Mouse (Mus musculus): Measurements from ENCODE around the gene Ankdd1a. TPM values are rescaled to one million over a fixed set of nuclear protein-coding genes. Genes with fewer than 3 reads are reported as not detected.

The Ankdd1a gene
- polyA plus RNA-seq, 1 experiment from 2014 or later = not detected

GRCm38 (mm10) chr9:65502721-65503505 lies 17.1 kb downstream of the Ankdd1a start:
- Histone ChIP-seq H3K9me3 (replicated peaks) (no peaks in the 10 kb centered on the region), H3K4me2 (no peak overlapping the region), H3K27me3 (0 out of 2 replicates have a peak, but pooled peaks cover 3% of the 10 kb centered on the region), H3K36me3 (no peaks in the 10 kb centered on the region), H3K4me3 (replicated peaks) (no peak overlapping the region), H3K27ac (no peak overlapping the region), H3K9ac (no peak overlapping the region), H3K4me1 (replicated peaks) (no peaks in the 10 kb centered on the region)
- WGBS (ENCODE audit: insufficient replicate concordance) = 75% methylated on average over 21 of the region's 21 CpGs
- DNase-seq (no peak), ATAC-seq (ENCODE audit: low read depth) (no peak)

GRCm38 (mm10) chr9:65502146-65502545 lies 17.8 kb downstream of the Ankdd1a start:
- Histone ChIP-seq H3K4me3 (replicated peaks) (no peak overlapping the region), H3K4me1 (replicated peaks) (no peaks in the 10 kb centered on the region), H3K36me3 (no peaks in the 10 kb centered on the region), H3K27me3 (0 out of 2 replicates have a peak, but pooled peaks cover 3% of the 10 kb centered on the region), H3K9ac (no peak overlapping the region), H3K27ac (no peak overlapping the region), H3K9me3 (replicated peaks) (no peaks in the 10 kb centered on the region), H3K4me2 (no peak overlapping the region)
- DNase-seq = no peak
- WGBS (ENCODE audit: insufficient replicate concordance) = 41% methylated on average over 8 of the region's 8 CpGs
- ATAC-seq (ENCODE audit: low read depth) = no peak

GRCm38 (mm10) chr9:65492851-65493250 lies 27.1 kb downstream of the Ankdd1a start:
- Histone ChIP-seq H3K4me2 (no peak overlapping the region), H3K4me1 (replicated peaks) (peaks cover 7% of the 10 kb centered on the region; the same call in 1 of the 2 replicates), H3K27ac (no peak overlapping the region), H3K9me3 (replicated peaks) (no peaks in the 10 kb centered on the region), H3K4me3 (replicated peaks) (no peak overlapping the region), H3K9ac (no peak overlapping the region), H3K36me3 (no peaks in the 10 kb centered on the region), H3K27me3 (no peaks in the 10 kb centered on the region)
- WGBS (ENCODE audit: insufficient replicate concordance) = 72% methylated on average over 4 of the region's 4 CpGs
- ATAC-seq (ENCODE audit: low read depth) (no peak), DNase-seq (no peak)

GRCm38 (mm10) chr9:65492351-65492750 lies 27.6 kb downstream of the Ankdd1a start:
- peaks cover 7% of the 10 kb centered on the region; the same call in 1 of the 2 replicates for H3K4me1 ChIP-seq (replicated peaks)
- WGBS (ENCODE audit: insufficient replicate concordance) = 66% methylated on average over 2 of the region's 2 CpGs
- H3K36me3 ChIP-seq = no peaks in the 10 kb centered on the region
- ATAC-seq (ENCODE audit: low read depth) (no peak), DNase-seq (no peak)
- H3K4me2 ChIP-seq = no peak overlapping the region
- H3K9me3 ChIP-seq (replicated peaks) = no peaks in the 10 kb centered on the region
- no peak overlapping the region for H3K4me3 ChIP-seq (replicated peaks)
- no peak overlapping the region for H3K9ac ChIP-seq
- no peak overlapping the region for H3K27ac ChIP-seq
- no peaks in the 10 kb centered on the region for H3K27me3 ChIP-seq

- Histone ChIP-seq H3K9ac (no peak overlapping the region), H3K4me1 (replicated peaks) (peaks cover 5% of the 10 kb centered on the region; the same call in 1 of the 2 replicates), H3K27ac (no peak overlapping the region), H3K36me3 (no peaks in the 10 kb centered on the region), H3K27me3 (no peaks in the 10 kb centered on the region), H3K4me3 (replicated peaks) (no peak overlapping the region), H3K4me2 (no peak overlapping the region), H3K9me3 (replicated peaks) (no peaks in the 10 kb centered on the region)
- ATAC-seq (ENCODE audit: low read depth) (no peak), DNase-seq (no peak)
- 72% methylated on average over 3 of the region's 3 CpGs for WGBS (ENCODE audit: insufficient replicate concordance)
Observed at GRCm38 (mm10) chr9:65491476-65491875, 28.5 kb downstream of the Ankdd1a start.

- Histone ChIP-seq H3K27ac (no peak overlapping the region), H3K27me3 (no peaks in the 10 kb centered on the region), H3K9ac (no peak overlapping the region), H3K4me3 (replicated peaks) (no peak overlapping the region), H3K4me2 (no peak overlapping the region), H3K36me3 (peaks cover 27% of the 10 kb centered on the region), H3K4me1 (replicated peaks) (no peaks in the 10 kb centered on the region), H3K9me3 (replicated peaks) (no peaks in the 10 kb centered on the region)
- 65% methylated on average over 5 of the region's 5 CpGs for WGBS (ENCODE audit: insufficient replicate concordance)
- ATAC-seq (ENCODE audit: low read depth) (no peak), DNase-seq (no peak)
Observed at GRCm38 (mm10) chr9:65480071-65480470, 39.9 kb downstream of the Ankdd1a start.

- no peak overlapping the region for H3K4me3 ChIP-seq (replicated peaks)
- DNase-seq (no peak), ATAC-seq (ENCODE audit: low read depth) (no peak)
- 70% methylated on average over 8 of the region's 8 CpGs for WGBS (ENCODE audit: insufficient replicate concordance)
- no peak overlapping the region for H3K4me2 ChIP-seq
- H3K9ac ChIP-seq = no peak overlapping the region
- H3K36me3 ChIP-seq = peaks cover 19% of the 10 kb centered on the region
- no peaks in the 10 kb centered on the region for H3K27me3 ChIP-seq
- no peaks in the 10 kb centered on the region for H3K9me3 ChIP-seq (replicated peaks)
- H3K27ac ChIP-seq = no peak overlapping the region
- H3K4me1 ChIP-seq (replicated peaks) = no peaks in the 10 kb centered on the region
Observed at GRCm38 (mm10) chr9:65479158-65479557, 40.8 kb downstream of the Ankdd1a start.

GRCm38 (mm10) chr9:65472769-65473168 lies 47.2 kb downstream of the Ankdd1a start:
- peaks cover 5% of the 10 kb centered on the region; the same call in 1 of the 2 replicates for H3K36me3 ChIP-seq
- no peak overlapping the region for H3K4me3 ChIP-seq (replicated peaks)
- H3K9me3 ChIP-seq (replicated peaks) = no peaks in the 10 kb centered on the region
- H3K4me1 ChIP-seq (replicated peaks) = no peaks in the 10 kb centered on the region
- ATAC-seq (ENCODE audit: low read depth) = no peak
- no peak overlapping the region for H3K9ac ChIP-seq
- no peak overlapping the region for H3K27ac ChIP-seq
- H3K4me2 ChIP-seq = no peak overlapping the region
- H3K27me3 ChIP-seq = no peaks in the 10 kb centered on the region
- WGBS (ENCODE audit: insufficient replicate concordance) = 67% methylated on average over 4 of the region's 4 CpGs
- DNase-seq = no peak

- no peak overlapping the region for H3K9ac ChIP-seq
- no peak overlapping the region for H3K4me3 ChIP-seq (replicated peaks)
- peaks cover 14% of the 10 kb centered on the region; the same call in 1 of the 2 replicates for H3K4me1 ChIP-seq (replicated peaks)
- no peak overlapping the region for H3K4me2 ChIP-seq
- H3K27ac ChIP-seq = peak overlapping the region; percentile 48; the same call in 1 of the 2 replicates
- DNase-seq (no peak), ATAC-seq (ENCODE audit: low read depth) (no peak)
- peaks cover 19% of the 10 kb centered on the region for H3K36me3 ChIP-seq
- H3K9me3 ChIP-seq (replicated peaks) = no peaks in the 10 kb centered on the region
- whole genome bisulfite sequencing (ENCODE audit: insufficient replicate concordance) = 71% methylated on average over 11 of the region's 11 CpGs
- no peaks in the 10 kb centered on the region for H3K27me3 ChIP-seq
Observed at GRCm38 (mm10) chr9:65467686-65468085, 52.3 kb downstream of the Ankdd1a start.

- Histone ChIP-seq H3K27ac (no peak overlapping the region), H3K9ac (no peak overlapping the region), H3K4me1 (replicated peaks) (peaks cover 37% of the 10 kb centered on the region), H3K9me3 (replicated peaks) (no peaks in the 10 kb centered on the region), H3K36me3 (peaks cover 19% of the 10 kb centered on the region), H3K4me2 (no peak overlapping the region), H3K27me3 (no peaks in the 10 kb centered on the region), H3K4me3 (replicated peaks) (no peak overlapping the region)
- 88% methylated on average over 2 of the region's 2 CpGs for WGBS (ENCODE audit: insufficient replicate concordance)
- DNase-seq = no peak
- ATAC-seq (ENCODE audit: low read depth) = no peak
Observed at GRCm38 (mm10) chr9:65465241-65465640, 54.8 kb downstream of the Ankdd1a start.

GRCm38 (mm10) chr9:65464161-65464560 lies 55.8 kb downstream of the Ankdd1a start:
- no peaks in the 10 kb centered on the region for H3K9me3 ChIP-seq (replicated peaks)
- no peak overlapping the region for H3K4me2 ChIP-seq
- H3K27ac ChIP-seq = no peak overlapping the region
- DNase-seq (no peak), ATAC-seq (ENCODE audit: low read depth) (no peak)
- H3K36me3 ChIP-seq = peaks cover 13% of the 10 kb centered on the region
- peaks cover 39% of the 10 kb centered on the region for H3K4me1 ChIP-seq (replicated peaks)
- H3K27me3 ChIP-seq = no peaks in the 10 kb centered on the region
- H3K9ac ChIP-seq = no peak overlapping the region
- no peak overlapping the region for H3K4me3 ChIP-seq (replicated peaks)
- 72% methylated on average over 6 of the region's 6 CpGs for WGBS (ENCODE audit: insufficient replicate concordance)

GRCm38 (mm10) chr9:65462544-65462943 lies 57.4 kb downstream of the Ankdd1a start:
- DNase-seq (no peak), ATAC-seq (ENCODE audit: low read depth) (no peak)
- no peak overlapping the region for H3K9ac ChIP-seq
- no peak overlapping the region for H3K4me2 ChIP-seq
- H3K4me3 ChIP-seq (replicated peaks) = no peak overlapping the region
- no peak overlapping the region for H3K27ac ChIP-seq
- peaks cover 13% of the 10 kb centered on the region for H3K36me3 ChIP-seq
- H3K4me1 ChIP-seq (replicated peaks) = peaks cover 39% of the 10 kb centered on the region
- no peaks in the 10 kb centered on the region for H3K9me3 ChIP-seq (replicated peaks)
- WGBS (ENCODE audit: insufficient replicate concordance) = 82% methylated on average over 5 of the region's 5 CpGs
- H3K27me3 ChIP-seq = no peaks in the 10 kb centered on the region

Data from liver, embryonic 13.5 days (tissue).